Mouse (Mus musculus) bone marrow, adult 2 months (tissue): ENCODE data around the gene Dlgap1.

Experiments used
- CTCF ChIP-seq: fragments of 200-500 bp; IDR thresholded peaks from 2 replicates; pipeline ENCODE4 v1.5.1; 2011; ENCODE audit warnings: low read length, control low read depth; ENCODE audit not compliant: control insufficient read depth, insufficient read depth
- POLR2A ChIP-seq: fragments of 200-500 bp; IDR thresholded peaks from 2 replicates; pipeline ENCODE4 v1.6.1; 2011; ENCODE audit warnings: low read depth, mild to moderate bottlenecking, control low read depth, low read length, borderline replicate concordance; ENCODE audit not compliant: control insufficient read depth

DNA sequence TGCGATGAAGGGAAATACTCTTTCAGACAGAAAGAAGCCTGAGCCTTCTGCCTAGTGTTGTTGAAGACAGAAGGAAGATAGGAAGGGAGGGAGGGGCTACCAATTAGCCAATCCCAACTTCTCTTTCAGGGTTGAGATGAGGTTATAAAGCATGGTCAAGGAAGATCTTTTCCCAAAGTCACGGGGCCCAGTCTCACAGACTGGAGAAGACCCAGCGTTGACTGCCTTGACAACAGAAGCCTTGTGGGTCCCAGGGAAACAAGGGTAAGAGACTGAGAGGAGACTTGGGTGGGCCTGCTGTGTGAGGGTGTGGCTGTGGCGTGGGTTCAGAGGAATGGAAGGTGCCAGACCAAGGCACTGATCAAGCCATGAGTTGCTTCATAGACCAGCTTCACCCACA is 901.7 kb downstream of the Dlgap1 start:
- TF ChIP-seq CTCF (no peak), POLR2A (no peak)
